Mouse (Mus musculus): ENCODE measurements around the gene Elmo1.
A peak's percentile ranks its signal among the peaks of the same experiment; 100 is the strongest.

The Elmo1 gene

DNA sequence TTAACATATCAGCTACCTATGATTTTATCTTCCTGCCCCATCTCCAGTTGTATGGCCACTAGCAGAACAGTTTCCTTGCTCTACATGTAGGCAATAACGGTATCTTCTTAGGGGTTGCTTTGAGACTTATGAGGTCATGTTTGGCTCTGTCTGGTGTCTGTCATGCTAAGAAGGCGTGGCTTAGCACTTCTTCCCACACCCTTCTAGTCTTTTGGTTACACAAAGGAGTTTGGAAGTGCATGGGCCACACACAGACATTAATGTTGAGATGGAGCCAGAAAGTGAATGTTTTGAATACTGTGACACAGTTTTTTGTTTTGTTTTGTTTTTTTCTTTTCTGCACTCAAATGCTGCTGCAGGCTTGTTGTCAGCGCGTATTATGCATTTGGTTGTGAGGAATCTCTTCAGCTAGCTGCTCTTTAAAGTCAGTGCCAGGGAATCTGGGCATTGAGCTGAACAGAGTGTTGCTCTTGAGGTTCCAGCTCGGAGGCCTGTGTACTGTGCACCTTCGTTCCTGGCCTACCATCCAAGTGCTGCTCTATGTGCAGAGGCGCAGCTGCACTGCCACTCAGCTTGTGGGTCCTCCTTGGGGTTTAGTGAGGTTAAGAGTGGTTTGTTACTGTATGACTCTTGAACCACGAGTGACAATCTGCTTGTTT is 31.1 kb downstream of the Elmo1 start:
- DNase-seq (ENCODE audit: low read depth in 1 of 2, low spot score in 2 of 2): no peak

DNA sequence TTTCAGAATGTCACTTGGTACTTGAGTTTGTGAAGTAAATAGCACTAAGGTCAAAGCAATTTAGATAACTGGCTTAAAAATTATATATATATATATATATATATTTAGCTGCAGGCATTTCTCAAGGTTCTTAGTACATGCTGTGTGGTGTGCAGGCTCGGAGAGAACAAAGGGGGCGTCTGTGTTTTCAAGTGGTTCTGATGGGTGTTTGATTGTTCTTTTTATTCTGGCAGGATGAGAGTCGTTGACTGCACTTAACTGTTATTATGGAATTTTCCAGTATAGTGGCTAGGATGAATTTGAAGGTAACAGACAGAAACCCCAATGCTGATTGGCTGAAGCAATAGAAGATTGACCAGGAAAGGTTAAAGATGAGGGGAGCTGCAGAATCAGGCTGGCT is 33.6 kb downstream of the Elmo1 start:
- no peak for DNase-seq (ENCODE audit: low read depth in 1 of 2, low spot score in 2 of 2)

DNA sequence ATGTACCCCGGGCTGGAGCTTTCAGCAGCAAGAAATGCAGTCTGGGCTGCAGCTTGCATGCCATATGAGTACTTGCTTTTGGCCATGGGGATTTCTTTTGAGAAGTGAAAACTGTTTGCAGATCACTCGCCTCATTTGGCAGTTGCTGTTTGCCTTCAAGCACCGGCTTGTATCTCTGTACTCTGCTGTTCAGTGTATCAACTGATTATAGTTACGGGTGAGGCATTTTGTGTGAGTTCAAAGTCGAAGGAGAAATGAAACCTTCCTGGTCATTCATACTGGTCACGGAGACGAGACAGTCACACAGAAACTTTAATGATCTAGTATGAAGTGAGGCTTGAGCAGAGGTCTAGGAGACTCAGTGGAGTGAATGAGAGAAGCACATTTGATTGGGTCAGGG is 34.6 kb downstream of the Elmo1 start:
- DNase-seq (ENCODE audit: low read depth in 1 of 2, low spot score in 2 of 2): no peak

DNA sequence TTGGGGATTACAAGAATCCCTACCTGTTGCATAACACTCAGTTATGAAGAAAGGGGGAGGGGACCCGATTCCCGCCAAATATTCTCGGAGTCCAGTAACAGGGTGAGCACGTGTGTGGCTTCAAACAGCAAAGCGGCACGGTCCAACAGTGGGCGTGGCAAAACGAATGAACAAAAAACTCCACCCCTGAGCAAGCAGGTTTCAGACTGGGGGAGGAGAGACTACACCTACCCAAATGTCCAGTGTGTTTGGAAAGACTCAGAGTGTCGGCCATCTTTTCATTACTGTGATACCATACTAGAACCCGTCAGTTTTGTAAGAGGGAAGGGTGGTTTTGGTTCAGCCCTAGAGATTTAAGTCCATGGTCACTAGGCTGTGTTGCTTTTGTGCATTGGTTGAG is 35.4 kb downstream of the Elmo1 start:
- DNase-seq (ENCODE audit: low read depth in 1 of 2, low spot score in 2 of 2): no peak

DNA sequence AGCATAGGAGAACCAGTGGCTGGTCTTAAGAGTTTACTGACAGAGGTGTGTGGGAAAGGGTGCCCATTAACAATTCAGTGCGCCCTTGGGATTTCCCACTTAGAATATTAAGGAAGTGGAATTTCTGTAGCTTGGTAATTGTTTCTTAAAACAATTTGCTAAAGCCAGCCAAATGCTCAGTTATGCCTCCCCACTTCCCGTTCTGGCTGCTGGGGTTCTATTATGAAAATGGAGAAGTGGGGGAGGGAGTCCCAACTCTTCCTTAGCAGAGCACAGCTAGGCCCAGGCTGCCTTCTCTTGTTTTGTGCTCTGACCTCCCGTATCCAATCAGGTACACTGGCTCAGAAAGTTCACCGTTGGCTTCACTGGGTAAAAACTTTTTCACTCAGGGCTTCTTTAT is 37.2 kb downstream of the Elmo1 start:
- DNase-seq (ENCODE audit: low read depth in 1 of 2, low spot score in 2 of 2): peak; percentile 53 to 67

DNA sequence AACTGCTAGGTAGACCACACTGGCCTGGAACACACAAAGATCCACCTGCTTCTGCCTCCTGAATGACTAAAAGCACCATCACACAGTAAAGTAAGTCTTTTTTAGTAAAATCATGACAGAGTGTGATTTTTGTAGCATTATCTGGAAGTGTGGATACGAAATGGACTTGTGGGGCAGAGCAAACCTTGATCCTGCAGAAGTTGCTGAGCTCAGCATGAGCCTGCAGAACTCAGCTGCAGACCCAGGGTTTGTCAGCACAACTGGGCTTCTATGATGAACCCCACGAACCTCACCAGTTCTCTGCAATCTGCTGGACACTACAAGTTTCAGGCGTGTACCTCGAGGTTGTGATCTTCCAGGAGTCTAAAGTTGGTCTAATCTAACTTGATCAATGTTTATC is 37.7 kb downstream of the Elmo1 start:
- no peak for DNase-seq (ENCODE audit: low read depth in 1 of 2, low spot score in 2 of 2)

DNA sequence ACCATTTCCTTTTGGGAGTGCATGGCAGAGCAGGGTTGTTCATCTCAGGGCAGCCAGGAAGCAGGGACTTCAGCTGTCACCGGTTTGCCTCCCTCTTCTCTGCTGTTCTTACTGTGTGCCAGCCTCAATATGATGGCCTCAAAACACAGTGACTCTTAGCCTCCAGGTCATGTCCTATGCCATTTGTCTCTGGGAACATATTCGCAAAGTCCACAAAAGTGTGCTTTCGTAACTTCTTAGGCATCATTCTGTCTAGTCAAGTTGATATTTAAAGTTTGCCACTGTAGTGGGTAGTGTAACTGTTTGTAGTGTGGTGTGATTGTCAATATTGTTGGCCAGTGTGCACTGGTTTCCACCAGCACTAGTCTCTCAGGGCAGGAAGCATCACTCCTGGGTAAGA is 40.3 kb downstream of the Elmo1 start:
- no peak for DNase-seq (ENCODE audit: low read depth in 1 of 2, low spot score in 2 of 2)

DNA sequence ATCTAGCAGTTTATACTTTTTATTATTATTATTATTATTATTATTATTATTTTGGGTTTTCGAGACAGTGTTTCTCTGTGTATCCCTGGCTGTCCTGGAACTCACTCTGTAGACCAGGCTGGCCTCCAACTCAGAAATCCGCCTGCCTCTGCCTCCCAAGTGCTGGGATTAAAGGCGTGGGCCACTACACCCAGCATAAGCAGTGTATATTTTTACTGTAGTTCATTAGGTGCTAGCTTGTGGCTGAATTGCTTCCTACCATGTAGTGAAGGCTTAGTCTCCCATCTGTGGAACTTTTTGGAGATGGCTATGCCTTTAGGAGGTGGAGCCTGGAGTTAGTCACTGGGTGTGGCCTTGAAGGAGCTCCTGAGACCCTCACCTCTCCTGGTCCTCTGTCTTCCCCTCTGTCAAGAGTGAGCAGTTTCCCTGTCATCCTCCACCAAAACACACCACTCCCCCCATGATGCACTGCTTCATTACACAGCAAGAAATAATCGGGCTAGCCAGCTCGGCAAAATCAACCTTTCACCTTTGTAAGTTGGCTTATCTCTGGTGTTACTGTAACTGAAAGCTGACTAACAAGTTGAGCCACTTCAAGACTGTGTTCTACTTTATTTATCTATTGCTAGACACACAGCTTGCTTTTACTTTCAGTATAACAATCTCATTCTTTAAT is 41.1 kb downstream of the Elmo1 start:
- DNase-seq (ENCODE audit: low read depth in 1 of 2, low spot score in 2 of 2): no peak

DNA sequence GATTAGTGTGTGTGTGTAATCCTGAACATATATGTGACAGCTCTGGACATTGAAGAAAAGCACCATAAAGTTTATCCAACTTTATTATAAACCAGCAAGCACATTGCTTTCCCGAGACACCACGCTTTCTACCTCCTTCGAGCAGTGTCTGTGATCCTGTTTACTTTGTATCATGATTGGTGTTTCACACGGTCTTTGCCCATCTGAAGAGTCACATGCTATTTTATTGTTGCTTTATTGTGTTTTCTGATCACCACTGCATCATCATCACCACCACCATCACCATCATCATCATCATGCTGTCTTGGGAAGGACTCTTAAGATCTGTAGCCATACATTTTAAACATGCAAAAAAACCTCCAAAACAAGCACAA is 41.6 kb downstream of the Elmo1 start:
- DNase-seq (ENCODE audit: low read depth in 1 of 2, low spot score in 2 of 2): no peak

DNA sequence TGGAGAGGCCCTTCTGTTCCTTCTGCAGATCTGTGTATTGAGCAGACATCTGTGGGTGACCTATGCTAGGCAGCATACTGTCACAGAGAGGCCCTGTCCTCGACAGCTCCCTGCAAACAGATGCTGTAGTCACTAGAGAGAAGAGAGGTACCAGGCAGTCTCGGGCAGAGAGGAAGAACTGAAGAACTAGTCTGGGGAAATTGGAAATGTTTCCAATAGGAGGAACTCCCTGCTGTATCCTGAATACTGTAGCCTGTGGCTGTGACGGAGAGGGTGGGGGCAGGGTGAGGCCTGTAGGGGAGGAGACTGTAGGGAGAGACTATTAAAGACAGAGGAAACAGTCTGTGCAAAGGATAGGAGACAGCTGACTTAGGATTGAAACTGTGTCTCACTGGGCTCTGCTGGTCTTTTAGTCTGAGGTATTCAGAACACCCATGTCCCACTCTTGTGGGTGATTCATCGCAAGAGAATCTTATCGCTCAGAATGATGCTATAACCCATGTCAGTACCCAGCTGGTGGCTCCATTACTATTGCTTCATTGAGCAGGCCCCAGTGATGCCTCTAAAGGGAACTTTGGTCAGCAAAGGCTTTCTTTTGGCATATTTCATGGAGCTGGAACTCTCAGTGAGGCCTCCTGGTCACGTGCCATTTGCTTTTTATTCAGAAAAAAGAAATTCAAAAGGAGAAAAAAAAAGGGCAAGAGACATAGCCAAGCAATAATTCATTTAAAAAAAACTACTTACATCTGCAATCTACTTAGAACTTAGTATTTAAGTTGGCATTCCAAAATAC is 43.4 kb downstream of the Elmo1 start:
- DNase-seq (ENCODE audit: low read depth in 1 of 2, low spot score in 2 of 2): no peak

DNA sequence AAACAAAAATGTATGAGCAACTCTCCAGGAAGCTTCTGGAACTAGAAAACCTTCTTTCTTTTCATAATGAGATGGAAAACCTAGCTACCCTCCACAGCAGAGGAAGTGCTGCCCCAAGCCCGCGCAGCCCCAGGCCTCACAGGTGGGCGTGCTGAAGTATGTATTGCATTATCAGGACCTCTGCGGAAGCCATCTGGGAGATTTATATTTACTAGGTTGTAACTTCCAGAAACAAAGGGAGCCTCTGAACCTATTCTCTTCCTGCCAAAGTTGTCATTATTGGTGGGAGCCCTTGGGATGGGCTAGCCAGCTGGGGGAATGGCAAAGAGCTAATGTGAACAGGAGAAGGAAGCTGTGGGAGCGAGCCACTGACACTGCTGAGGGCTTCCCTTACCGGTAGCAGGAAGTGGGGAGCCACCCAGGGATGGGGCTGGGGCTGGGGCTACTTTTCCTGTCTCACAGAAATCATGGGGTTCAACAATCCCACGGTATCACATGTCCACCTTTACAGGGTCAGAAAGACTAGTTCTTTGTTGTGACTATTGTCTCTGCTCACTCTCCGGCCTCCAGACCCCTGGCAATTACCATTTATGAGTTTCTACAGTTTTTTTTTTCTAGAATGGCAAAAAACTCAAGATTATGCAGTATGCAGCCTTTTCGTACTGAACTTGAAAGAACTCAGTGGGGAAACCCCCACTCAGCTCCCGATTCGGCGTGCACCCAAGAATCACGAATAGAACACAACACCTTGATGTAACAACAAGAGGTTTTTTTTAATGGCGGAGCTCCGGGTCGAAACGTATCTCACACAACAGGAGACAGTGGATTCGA is 44.2 kb downstream of the Elmo1 start:
- no peak for DNase-seq (ENCODE audit: low read depth in 1 of 2, low spot score in 2 of 2)

DNA sequence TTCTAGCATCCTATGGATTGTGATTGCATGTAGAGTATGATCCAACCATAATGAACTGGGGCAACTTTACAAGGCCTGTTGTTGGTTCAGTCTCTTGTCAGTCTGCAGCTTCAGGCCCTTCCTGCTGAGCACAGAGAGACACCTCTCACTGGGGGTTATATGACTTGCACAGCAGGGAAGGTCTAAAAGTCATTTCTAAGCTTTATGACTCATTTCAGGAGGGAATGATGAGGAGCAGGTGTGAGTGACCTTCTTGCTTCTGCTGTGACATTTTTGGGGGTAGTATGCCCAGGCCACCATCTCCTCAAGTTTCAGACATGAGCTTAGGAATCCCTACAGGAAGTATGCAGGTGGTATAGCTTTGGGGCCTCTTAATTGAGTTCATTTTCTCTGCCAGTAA is 46.4 kb downstream of the Elmo1 start:
- DNase-seq (ENCODE audit: low read depth in 1 of 2, low spot score in 2 of 2): no peak

DNA sequence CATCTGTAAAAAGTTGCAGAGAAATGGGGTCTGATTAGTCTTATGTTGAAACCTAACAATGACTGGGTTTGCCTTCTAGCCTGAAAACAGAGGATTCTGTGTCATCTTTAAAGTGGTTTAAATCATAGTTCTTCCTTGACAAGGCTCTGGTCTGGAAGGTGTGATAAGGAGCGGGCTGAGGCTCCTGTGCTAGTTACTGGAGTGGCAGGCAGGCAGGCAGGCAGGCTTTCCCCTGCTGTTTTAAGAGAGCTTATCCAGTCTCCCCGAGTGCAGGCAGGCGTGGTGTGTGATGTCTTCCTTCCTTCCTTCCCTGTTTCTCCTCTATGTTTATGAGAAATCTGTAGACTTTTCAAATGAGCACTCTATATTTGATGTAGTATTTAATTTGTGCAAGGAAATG is 48.1 kb downstream of the Elmo1 start:
- DNase-seq (ENCODE audit: low read depth in 1 of 2, low spot score in 2 of 2): no peak

DNA sequence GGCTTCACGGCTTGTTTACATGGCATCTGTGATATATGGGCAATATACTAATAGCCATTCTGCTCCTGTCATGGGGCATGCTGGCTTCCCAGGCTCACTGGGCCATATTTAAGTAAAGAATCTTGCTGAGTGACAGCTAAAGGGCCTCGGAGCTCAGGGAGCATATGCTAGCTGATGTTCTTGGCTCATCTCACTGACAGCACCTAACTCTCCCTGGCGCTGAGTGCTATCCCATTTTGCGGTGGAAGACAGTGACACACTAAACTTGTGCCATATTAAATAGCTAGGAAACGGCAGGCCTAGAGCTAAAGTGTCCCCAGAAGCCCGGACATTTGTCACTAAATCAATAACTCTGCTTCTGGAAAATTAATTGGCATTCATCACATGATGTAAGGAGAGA is 48.7 kb downstream of the Elmo1 start:
- DNase-seq (ENCODE audit: low read depth in 1 of 2, low spot score in 2 of 2): no peak

DNA sequence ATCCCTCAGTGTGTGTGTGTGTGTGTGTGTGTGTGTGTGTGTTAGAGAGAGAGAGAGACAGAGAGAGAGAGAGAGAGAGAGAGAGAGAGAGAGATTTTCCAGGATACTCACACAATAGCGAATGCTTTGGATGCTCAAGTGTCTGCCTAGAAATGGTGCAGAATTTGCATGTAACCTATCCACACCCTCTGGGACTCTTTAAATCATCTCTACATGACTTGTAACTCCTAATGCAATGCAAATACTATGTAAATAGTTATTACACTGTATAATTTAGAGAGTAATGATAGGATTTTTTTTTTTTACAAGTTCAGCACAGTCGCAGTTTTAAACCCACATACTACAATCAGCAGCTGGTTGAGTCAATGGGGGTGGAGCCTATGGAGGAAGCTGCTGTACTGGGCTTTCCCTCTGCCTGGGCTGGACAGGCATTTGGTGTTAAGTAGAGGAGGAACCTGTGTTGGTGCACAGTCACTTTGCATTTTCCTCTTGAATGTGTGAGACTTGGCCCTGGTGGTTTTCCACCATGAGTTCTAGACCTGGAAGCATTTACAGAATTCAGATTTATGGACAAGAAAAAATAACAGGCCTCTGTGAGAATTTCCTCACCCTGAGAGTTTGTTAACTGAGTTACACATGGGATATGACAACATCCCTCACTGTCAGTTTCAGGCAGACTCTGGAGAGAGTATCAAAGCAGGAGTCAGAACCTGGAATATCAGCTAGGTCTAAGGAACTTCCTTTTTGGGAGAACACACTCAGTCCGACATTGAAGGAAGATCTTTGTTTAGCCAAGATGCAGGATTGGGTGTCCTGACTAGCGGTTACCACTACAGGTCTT is 49.6 kb downstream of the Elmo1 start:
- peak; percentile 22 to 41 for DNase-seq (ENCODE audit: low read depth in 1 of 2, low spot score in 2 of 2)

DNA sequence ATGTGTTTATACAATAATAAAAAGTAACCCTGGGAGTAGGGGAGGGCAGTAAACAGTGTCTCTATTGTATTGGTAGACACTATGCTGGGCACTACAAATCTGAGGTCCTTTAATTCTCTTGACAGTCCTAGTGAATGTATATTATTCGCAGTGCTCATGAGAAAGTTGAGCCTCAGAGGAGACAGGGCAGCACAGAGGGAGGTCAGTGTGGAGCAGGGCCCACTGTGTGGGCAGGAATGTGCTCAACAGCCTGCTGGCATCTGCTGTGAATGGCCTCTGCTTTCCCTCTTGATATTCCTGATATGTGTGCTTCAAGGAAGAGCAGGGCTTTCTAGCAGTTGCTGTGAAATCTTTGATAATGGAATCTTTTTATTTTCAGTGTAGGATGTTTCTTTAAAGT is 52.2 kb downstream of the Elmo1 start:
- DNase-seq (ENCODE audit: low read depth in 1 of 2, low spot score in 2 of 2): no peak

DNA sequence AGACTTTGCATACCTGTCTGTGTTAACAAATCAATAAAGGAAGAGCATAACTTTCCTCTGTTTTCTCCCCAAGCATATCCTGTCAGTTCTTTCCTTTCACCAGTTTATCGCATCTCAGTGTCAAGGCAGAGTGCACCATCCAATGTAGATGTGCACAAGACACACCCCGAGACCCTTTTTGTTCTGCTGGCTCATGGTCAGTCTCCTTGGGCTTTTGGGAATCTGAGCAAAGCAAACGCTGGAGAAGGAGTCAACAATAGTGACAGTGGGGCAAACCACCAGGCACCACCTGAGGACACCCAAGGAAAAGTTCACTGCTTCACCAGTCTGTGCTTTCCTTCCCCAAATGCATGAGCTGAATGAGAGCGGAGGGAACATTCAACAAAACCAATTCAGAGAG is 56.5 kb downstream of the Elmo1 start:
- no peak for DNase-seq (ENCODE audit: low read depth in 1 of 2, low spot score in 2 of 2)

DNA sequence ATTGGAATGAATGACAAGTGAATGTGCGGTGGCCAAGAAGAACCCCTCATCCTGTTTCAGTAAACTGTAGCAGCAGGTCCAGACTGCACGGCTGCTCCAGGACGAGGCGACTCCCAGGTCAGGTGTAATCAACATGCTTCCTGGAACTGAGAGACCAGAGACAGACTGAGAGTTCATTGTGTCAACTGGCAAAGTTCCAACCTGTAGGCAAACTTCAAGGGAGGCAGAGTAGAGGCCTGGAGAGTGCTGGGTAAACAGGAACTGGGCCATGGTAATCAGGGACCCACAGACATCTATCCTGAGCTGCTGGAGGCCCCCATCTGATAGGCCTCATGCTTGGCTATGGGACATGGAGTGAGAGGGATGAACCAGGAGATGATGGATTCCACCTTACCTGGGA is 57.3 kb downstream of the Elmo1 start:
- no peak for DNase-seq (ENCODE audit: low read depth in 1 of 2, low spot score in 2 of 2)

DNA sequence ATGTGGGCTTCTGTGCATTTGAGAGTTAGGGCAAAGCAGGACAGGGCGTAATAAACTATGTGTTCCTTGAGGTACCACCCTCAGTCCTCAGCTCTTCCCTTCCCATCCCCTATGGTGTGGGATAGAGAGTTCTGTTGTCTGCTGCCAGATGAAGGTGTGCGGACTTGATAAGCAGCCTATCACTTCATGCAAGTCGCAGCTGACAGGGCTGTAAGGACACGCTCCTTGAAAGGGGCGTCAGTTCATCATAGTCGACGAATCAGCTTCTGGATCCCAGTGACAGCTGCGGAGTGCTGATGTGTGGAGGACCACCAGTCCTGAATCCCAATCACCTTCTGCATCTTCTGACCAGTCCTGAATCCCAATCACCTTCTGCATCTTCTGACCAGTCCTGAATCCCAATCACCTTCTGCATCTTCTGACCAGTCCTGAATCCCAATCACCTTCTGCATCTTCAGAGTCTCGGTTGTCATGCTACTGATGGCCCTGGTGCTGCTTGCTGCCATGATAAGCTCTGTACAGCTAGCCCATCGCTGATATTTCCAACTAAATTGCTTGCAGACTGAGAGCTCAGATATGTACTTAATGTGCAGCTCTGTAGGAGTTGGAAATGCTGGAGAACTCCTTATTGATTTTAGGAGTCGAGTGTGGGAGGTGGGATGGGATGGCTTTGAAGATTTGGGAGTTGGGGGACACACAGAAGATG is 59.9 kb downstream of the Elmo1 start:
- no peak for DNase-seq (ENCODE audit: low read depth in 1 of 2, low spot score in 2 of 2)

All from monocyte, adult 2 months (primary cell).